Mouse (Mus musculus): ENCODE results near the gene Ubn1.

GRCm38 (mm10) chr16:5010371-5010935, 39.4 kb upstream of the Ubn1 start:
- no peak for TF ChIP-seq CTCF (IDR thresholded peaks at IDR 0.05; ENCODE audit: control insufficient read depth, insufficient read depth, insufficient read length)
- no peak for TF ChIP-seq MAX (IDR thresholded peaks at IDR 0.05)
- TF ChIP-seq MYOD1 (IDR thresholded peaks at IDR 0.05; ENCODE audit: control insufficient read depth, insufficient read length, low read depth) = no peak
